Mouse (Mus musculus) hindbrain, embryonic 11.5 days (tissue): ENCODE measurements around the gene Prpf18. TPM values are rescaled to one million over a fixed set of nuclear protein-coding genes. Genes with fewer than 3 reads are reported as not detected.

Experiments used
- ATAC-seq: fragments of 200-750 bp; cut with Nextera tagmentation; 2 replicates; pipeline ENCODE4 v1.8.0; 2017; ENCODE audit warnings: mild to moderate bottlenecking, moderate TSS enrichment, moderate library complexity; ENCODE audit not compliant: low FRiP score
- DNase-seq: peaks from one replicate; pipeline ENCODE4 v3.0.0-alpha.2; 2015; ENCODE audit warnings: low spot score
- H3K27ac ChIP-seq: fragments of 300-500 bp; sonication (generic); 2 replicates; pipeline ENCODE4 v1.5.1; 2014; ENCODE audit warnings: mild to moderate bottlenecking, low read depth, low read length
- H3K27me3 ChIP-seq: fragments of 300-500 bp; sonication (generic); 2 replicates; pipeline ENCODE4 v1.6.1; 2014; ENCODE audit warnings: mild to moderate bottlenecking, low read length, moderate library complexity, mixed read lengths; ENCODE audit not compliant: control insufficient read depth, insufficient read depth
- H3K36me3 ChIP-seq: fragments of 300-500 bp; sonication (generic); 2 replicates; pipeline ENCODE4 v1.6.1; 2014; ENCODE audit warnings: mild to moderate bottlenecking, low read length, moderate library complexity, mixed read lengths; ENCODE audit not compliant: control insufficient read depth, insufficient read depth
- H3K4me1 ChIP-seq: fragments of 300-500 bp; sonication (generic); replicated peaks from 2 replicates; pipeline ENCODE4 v1.6.1; 2014; ENCODE audit warnings: low read length, mixed read lengths; ENCODE audit not compliant: control insufficient read depth, insufficient read depth
- H3K4me2 ChIP-seq: fragments of 300-500 bp; sonication (generic); replicated peaks from 2 replicates; pipeline ENCODE4 v1.6.1; 2014; ENCODE audit warnings: mild to moderate bottlenecking, low read depth, low read length
- H3K4me3 ChIP-seq: fragments of 300-500 bp; sonication (generic); 2 replicates; pipeline ENCODE4 v1.5.1; 2014; ENCODE audit warnings: low read depth, low read length
- H3K9ac ChIP-seq: fragments of 300-500 bp; sonication (generic); 2 replicates; pipeline ENCODE4 v1.6.1; 2014; ENCODE audit warnings: low read depth, low read length
- H3K9me3 ChIP-seq: fragments of 300-500 bp; sonication (generic); 2 replicates; pipeline ENCODE4 v1.6.1; 2016; ENCODE audit warnings: low read length; ENCODE audit not compliant: control insufficient read depth
- WGBS: fragments of 180-500 bp; shearing (Covaris S2); extraction: QIAGEN DNeasy Blood & Tissue Kit; methylation state at CpG from one replicate; pipeline ENCODE4 v1.1.7; 2014; 5-methylcytosine and 5-hydroxymethylcytosine counted together
- polyA plus RNA-seq: library from polyadenylated mRNA; unstranded; fragments of >200 nt; fragmentation: Nextera tagmentation; extraction: Ambion mirVana; gene quantifications from 2 replicates; pipeline ENCODE4 v1.2.1, GENCODE M21; 2014

The Prpf18 gene
- polyA plus RNA-seq, 1 experiment from 2014 or later = 48.9 TPM

GRCm38 (mm10) chr2:4606559-4606958 is 45.4 kb downstream of the Prpf18 start:
- H3K4me1 ChIP-seq = no peaks in the 10 kb centered on the region
- WGBS = 98% methylated on average over 3 of the region's 3 CpGs
- no peaks in the 10 kb centered on the region for H3K9me3 ChIP-seq
- ATAC-seq (no peak), DNase-seq (no peak)
- no peak overlapping the region for H3K4me2 ChIP-seq
- no peaks in the 10 kb centered on the region for H3K27me3 ChIP-seq
- H3K27ac ChIP-seq = no peak overlapping the region
- H3K36me3 ChIP-seq = peaks cover 30% of the 10 kb centered on the region
- H3K9ac ChIP-seq = no peak overlapping the region
- no peak overlapping the region for H3K4me3 ChIP-seq

DNA sequence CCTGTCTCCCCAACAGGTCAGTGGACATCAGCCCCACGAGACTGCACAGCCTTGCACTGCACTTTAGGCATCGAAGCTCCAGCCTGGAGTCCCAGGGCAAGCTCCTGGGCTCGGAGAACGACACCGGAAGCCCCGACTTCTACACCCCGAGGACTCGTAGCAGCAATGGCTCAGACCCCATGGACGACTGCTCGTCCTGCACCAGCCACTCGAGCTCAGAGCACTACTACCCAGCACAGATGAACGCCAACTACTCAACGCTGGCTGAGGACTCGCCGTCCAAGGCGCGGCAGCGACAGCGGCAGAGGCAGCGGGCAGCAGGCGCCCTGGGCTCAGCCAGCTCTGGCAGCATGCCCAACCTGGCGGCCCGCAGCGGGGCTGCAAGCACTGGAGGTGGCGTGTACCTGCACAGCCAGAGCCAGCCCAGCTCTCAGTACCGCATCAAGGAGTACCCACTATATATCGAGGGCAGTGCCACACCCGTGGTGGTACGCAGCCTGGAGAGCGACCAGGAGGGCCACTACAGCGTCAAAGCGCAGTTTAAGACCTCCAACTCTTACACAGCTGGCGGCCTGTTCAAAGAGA is 48.5 kb downstream of the Prpf18 start:
- no peak overlapping the region for H3K27ac ChIP-seq
- H3K4me3 ChIP-seq = no peak overlapping the region

GRCm38 (mm10) chr2:4601034-4601890 is 50.7 kb downstream of the Prpf18 start:
- Histone ChIP-seq H3K4me3 (no peak overlapping the region), H3K9me3 (no peaks in the 10 kb centered on the region), H3K27me3 (no peaks in the 10 kb centered on the region), H3K4me2 (no peak overlapping the region), H3K4me1 (no peaks in the 10 kb centered on the region), H3K27ac (no peak overlapping the region), H3K9ac (no peak overlapping the region), H3K36me3 (peaks cover 13% of the 10 kb centered on the region; the same call in 1 of the 2 replicates)
- DNase-seq = peak; percentile 63
- ATAC-seq = no peak
- 62% methylated on average over 15 of the region's 15 CpGs for WGBS

More for the DNA sequence above, 48.5 kb downstream of the Prpf18 start:
- Histone ChIP-seq H3K36me3 (peaks cover 22% of the 10 kb centered on the region), H3K4me1 (no peaks in the 10 kb centered on the region), H3K27me3 (no peaks in the 10 kb centered on the region), H3K9ac (no peak overlapping the region), H3K4me2 (no peak overlapping the region), H3K9me3 (no peaks in the 10 kb centered on the region)
- 89% methylated on average over 33 of the region's 33 CpGs for WGBS
- DNase-seq (no peak), ATAC-seq (no peak)

GRCm38 (mm10) chr2:4596992-4597391 is 54.9 kb downstream of the Prpf18 start:
- 93% methylated on average over 7 of the region's 7 CpGs for WGBS
- Histone ChIP-seq H3K36me3 (peaks cover 14% of the 10 kb centered on the region; the same call in 1 of the 2 replicates), H3K27me3 (no peaks in the 10 kb centered on the region), H3K9ac (no peak overlapping the region), H3K9me3 (no peaks in the 10 kb centered on the region), H3K27ac (no peak overlapping the region), H3K4me2 (no peak overlapping the region), H3K4me1 (no peaks in the 10 kb centered on the region), H3K4me3 (no peak overlapping the region)
- ATAC-seq (no peak), DNase-seq (no peak)

DNA sequence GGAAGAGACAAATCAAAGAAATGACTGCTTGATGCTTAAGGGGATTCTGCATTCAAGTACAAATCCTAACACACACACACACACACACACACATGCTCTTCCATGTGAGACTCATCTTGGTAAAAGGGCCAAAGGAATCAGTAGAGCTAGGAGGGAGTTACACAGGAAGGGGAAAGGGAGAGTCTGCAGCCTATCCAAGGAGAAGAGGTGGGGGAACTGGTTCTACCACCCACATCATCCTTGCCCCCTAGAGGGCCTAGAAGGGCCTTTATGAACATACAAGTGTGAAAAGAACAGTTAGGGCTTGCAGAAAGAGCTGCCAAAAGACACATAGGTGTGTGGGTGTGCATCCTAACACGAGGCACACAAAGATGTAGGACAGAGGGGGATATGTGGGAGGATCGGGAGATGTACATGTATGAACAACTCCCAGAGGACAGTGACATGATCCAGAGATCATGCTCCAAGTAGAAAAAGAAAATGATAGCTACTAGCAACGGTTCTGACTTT is 58.0 kb downstream of the Prpf18 start:
- WGBS = 96% methylated on average over 3 of the region's 3 CpGs
- no peaks in the 10 kb centered on the region for H3K27me3 ChIP-seq
- H3K4me3 ChIP-seq = no peak overlapping the region
- H3K9ac ChIP-seq = no peak overlapping the region
- no peak for DNase-seq
- H3K36me3 ChIP-seq = peaks cover 24% of the 10 kb centered on the region; the same call in 1 of the 2 replicates
- H3K9me3 ChIP-seq = no peaks in the 10 kb centered on the region
- H3K4me1 ChIP-seq = no peaks in the 10 kb centered on the region
- ATAC-seq = no peak
- H3K4me2 ChIP-seq = no peak overlapping the region
- H3K27ac ChIP-seq = no peak overlapping the region

GRCm38 (mm10) chr2:4593433-4593832 is 58.5 kb downstream of the Prpf18 start:
- no peak overlapping the region for H3K9ac ChIP-seq
- no peak overlapping the region for H3K4me2 ChIP-seq
- H3K27me3 ChIP-seq = no peaks in the 10 kb centered on the region
- no peak overlapping the region for H3K27ac ChIP-seq
- ATAC-seq (0 out of 2 replicates have a peak, but pooled peaks have one; percentile 47), DNase-seq (peak; percentile 48)
- H3K36me3 ChIP-seq = peaks cover 24% of the 10 kb centered on the region; the same call in 1 of the 2 replicates
- H3K4me3 ChIP-seq = no peak overlapping the region
- H3K4me1 ChIP-seq = no peaks in the 10 kb centered on the region
- 50% methylated on average over 9 of the region's 9 CpGs for WGBS
- no peaks in the 10 kb centered on the region for H3K9me3 ChIP-seq

- ATAC-seq = no peak
- 97% methylated on average over 7 of the region's 7 CpGs for WGBS
Observed at GRCm38 (mm10) chr2:4592666-4593065, 59.2 kb downstream of the Prpf18 start.

DNA sequence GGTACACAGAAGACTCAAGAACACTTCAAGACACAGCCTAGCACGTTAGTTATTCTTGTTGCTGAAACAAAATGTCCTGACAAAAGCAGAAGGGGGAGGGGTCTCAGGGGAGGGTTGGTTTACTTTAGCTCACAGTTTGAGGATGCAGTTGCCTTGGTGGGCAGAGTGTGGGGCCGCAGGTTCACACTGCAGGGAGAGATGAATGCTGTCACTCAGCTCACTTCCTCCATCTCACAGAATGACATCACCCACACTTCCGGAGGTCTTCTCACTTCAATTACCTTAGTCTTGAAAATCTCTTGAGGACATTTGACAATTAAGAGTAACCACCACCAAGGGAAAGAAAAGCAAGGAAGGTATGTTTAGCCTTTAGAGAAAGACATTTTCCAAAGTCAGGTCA is 60.3 kb downstream of the Prpf18 start:
- Histone ChIP-seq H3K36me3 (peaks cover 24% of the 10 kb centered on the region; the same call in 1 of the 2 replicates), H3K9me3 (no peaks in the 10 kb centered on the region), H3K4me3 (no peak overlapping the region), H3K4me2 (no peak overlapping the region), H3K4me1 (no peaks in the 10 kb centered on the region), H3K9ac (no peak overlapping the region), H3K27ac (no peak overlapping the region), H3K27me3 (no peaks in the 10 kb centered on the region)
- ATAC-seq (no peak), DNase-seq (no peak)
- WGBS = 78% methylated on average over 3 of the region's 3 CpGs

More at GRCm38 (mm10) chr2:4592666-4593065, 59.2 kb downstream of the Prpf18 start:
- no peak overlapping the region for H3K27ac ChIP-seq
- DNase-seq = no peak
- H3K4me2 ChIP-seq = no peak overlapping the region
- H3K9ac ChIP-seq = no peak overlapping the region
- no peaks in the 10 kb centered on the region for H3K4me1 ChIP-seq
- no peak overlapping the region for H3K4me3 ChIP-seq
- H3K9me3 ChIP-seq = no peaks in the 10 kb centered on the region
- peaks cover 24% of the 10 kb centered on the region; the same call in 1 of the 2 replicates for H3K36me3 ChIP-seq
- no peaks in the 10 kb centered on the region for H3K27me3 ChIP-seq
